Mouse (Mus musculus) intestine, embryonic 15.5 days (tissue): ENCODE measurements around the gene Olfr714. TPM values are rescaled to one million over a fixed set of nuclear protein-coding genes. Genes with fewer than 3 reads are reported as not detected.
"Not testable (repeated sequence)": the region's sequence is repeated elsewhere in the genome, so short reads cannot be mapped to it uniquely, and the experiment has no call there.

Experiments
- ATAC-seq: fragments of 200-750 bp; cut with Nextera tagmentation; 2 replicates; pipeline ENCODE4 v1.8.0; 2017; ENCODE audit warnings: moderate TSS enrichment, moderate library complexity
- H3K27ac ChIP-seq: fragments of 300-500 bp; sonication (generic); 2 replicates; pipeline ENCODE4 v1.5.1; 2015; ENCODE audit warnings: mild to moderate bottlenecking, inconsistent platforms
- H3K27me3 ChIP-seq: fragments of 300-500 bp; sonication (generic); replicated peaks from 2 replicates; pipeline ENCODE4 v1.6.1; 2015; ENCODE audit warnings: inconsistent platforms
- H3K36me3 ChIP-seq: fragments of 300-500 bp; sonication (generic); 2 replicates; pipeline ENCODE4 v1.6.1; 2015; ENCODE audit warnings: inconsistent platforms
- H3K4me1 ChIP-seq: fragments of 300-500 bp; sonication (generic); replicated peaks from 2 replicates; pipeline ENCODE4 v1.6.1; 2015; ENCODE audit warnings: inconsistent platforms
- H3K4me2 ChIP-seq: fragments of 300-500 bp; sonication (generic); replicated peaks from 2 replicates; pipeline ENCODE4 v1.6.1; 2015; ENCODE audit warnings: mild to moderate bottlenecking, inconsistent platforms
- H3K4me3 ChIP-seq: fragments of 300-500 bp; sonication (generic); replicated peaks from 2 replicates; pipeline ENCODE4 v1.5.1; 2015; ENCODE audit warnings: inconsistent platforms
- H3K9ac ChIP-seq: fragments of 300-500 bp; sonication (generic); 2 replicates; pipeline ENCODE4 v1.6.1; 2015; ENCODE audit warnings: inconsistent platforms
- H3K9me3 ChIP-seq: fragments of 300-500 bp; sonication (generic); 2 replicates; pipeline ENCODE4 v1.6.1; 2016; ENCODE audit warnings: inconsistent platforms
- WGBS: fragments of 180-500 bp; shearing (Covaris S2); methylation state at CpG from one replicate; pipeline ENCODE4 v1.1.7; 2015; 5-methylcytosine and 5-hydroxymethylcytosine counted together
- polyA plus RNA-seq: library from polyadenylated mRNA; unstranded; fragments of >200 nt; fragmentation: Nextera tagmentation; extraction: Ambion mirVana; gene quantifications from 2 replicates; pipeline ENCODE4 v1.2.1, GENCODE M21; 2015

The Olfr714 gene
- polyA plus RNA-seq, result not detected in 2 replicates

- Histone ChIP-seq H3K9ac (no peak within 1 kb of the TSS), H3K27ac (no peak within 1 kb of the TSS), H3K27me3 (no peaks in the 10 kb centered on the region), H3K4me1 (no peaks in the 10 kb centered on the region), H3K4me2 (no peak within 1 kb of the TSS), H3K36me3 (no peaks in the 10 kb centered on the region), H3K9me3 (no peaks in the 10 kb centered on the region), H3K4me3 (no peak within 1 kb of the TSS)
- no peak for ATAC-seq
- WGBS, result 96% methylated on average over 2 of the region's 2 CpGs
Observed at GRCm38 (mm10) chr7:107070681-107071080, at the start of gene Olfr714. Gene Olfr714, plus strand, starts transcription at chr7:107070981.

DNA sequence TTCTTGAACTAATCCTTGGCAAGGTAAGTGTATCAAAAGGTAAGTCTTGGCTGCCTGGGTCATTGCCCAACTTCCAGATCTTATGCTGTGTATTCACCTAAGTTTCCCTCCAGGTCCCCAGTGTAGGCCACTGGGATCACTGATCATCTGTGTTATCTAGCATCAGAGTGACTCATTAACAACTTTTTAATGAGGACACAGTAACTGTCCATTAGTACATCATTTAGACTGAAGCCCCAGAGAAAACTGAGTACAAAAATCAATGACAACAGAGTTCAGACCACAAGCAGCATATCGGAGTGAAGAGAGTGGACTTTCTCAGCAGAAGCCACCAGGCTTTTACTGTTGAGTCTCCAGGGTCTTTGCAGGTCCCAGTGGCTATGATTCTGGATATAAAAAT lies 39.9 kb upstream of the Olfr714 start, which contains the start of gene Olfr713:
Gene Olfr713, plus strand, starts transcription at position 301 of the 400 bp plus-strand sequence.
- Histone ChIP-seq H3K9me3 (no peaks in the 10 kb centered on the region), H3K4me3 (no peak within 1 kb of the TSS), H3K36me3 (no peaks in the 10 kb centered on the region), H3K4me2 (no peak within 1 kb of the TSS), H3K9ac (no peak within 1 kb of the TSS), H3K4me1 (no peaks in the 10 kb centered on the region), H3K27ac (no peak within 1 kb of the TSS), H3K27me3 (no peaks in the 10 kb centered on the region)
- 95% methylated on average over 1 of the region's 1 CpGs for WGBS
- no peak for ATAC-seq

DNA sequence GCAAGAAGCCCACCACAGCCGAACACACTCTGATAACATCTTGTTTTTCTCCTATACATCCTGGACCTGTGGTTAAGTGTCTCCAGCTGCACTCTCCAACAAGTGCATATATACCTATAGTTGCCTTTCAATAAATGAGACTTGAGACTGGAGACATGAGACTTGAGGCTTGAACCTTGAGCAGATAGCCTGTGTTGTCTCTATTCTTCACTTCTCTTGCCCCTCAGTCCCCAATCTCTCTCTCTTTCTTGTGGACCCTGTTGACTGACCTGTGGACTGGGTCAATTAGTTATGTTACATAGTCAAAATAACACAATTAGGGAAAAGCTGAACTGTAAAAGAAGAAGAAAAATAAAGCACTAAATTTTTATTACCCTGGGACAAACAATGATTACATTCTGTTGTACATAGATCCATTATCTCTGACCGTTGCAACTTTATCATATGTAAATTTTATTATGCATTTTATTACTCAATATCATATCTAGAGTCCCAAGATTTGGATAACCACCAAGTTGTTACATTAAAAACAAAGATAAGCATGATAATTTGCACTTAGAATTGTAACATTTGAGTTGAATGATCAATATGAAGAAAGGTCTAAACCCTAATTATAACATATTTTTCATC lies 30.7 kb upstream of the Olfr714 start:
- no peaks in the 10 kb centered on the region for H3K4me1 ChIP-seq
- WGBS, result 69% methylated on average over 2 of the region's 2 CpGs
- H3K36me3 ChIP-seq, result no peaks in the 10 kb centered on the region
- no peaks in the 10 kb centered on the region for H3K27me3 ChIP-seq
- H3K4me3 ChIP-seq, result no peak overlapping the region
- peak; percentile 79 for ATAC-seq
- H3K9ac ChIP-seq, result no peak overlapping the region
- H3K4me2 ChIP-seq, result no peak overlapping the region
- no peaks in the 10 kb centered on the region for H3K9me3 ChIP-seq
- H3K27ac ChIP-seq, result no peak overlapping the region

GRCm38 (mm10) chr7:107043136-107043535 lies 27.6 kb upstream of the Olfr714 start:
- Histone ChIP-seq H3K4me1 (no peaks in the 10 kb centered on the region), H3K27ac (no peak overlapping the region), H3K9me3 (no peaks in the 10 kb centered on the region), H3K4me3 (no peak overlapping the region), H3K4me2 (no peak overlapping the region), H3K27me3 (no peaks in the 10 kb centered on the region), H3K36me3 (no peaks in the 10 kb centered on the region), H3K9ac (no peak overlapping the region)
- 69% methylated on average over 3 of the region's 3 CpGs for WGBS
- peak; percentile 60; the same call in 1 of the 2 replicates for ATAC-seq

GRCm38 (mm10) chr7:107044407-107044806 lies 26.4 kb upstream of the Olfr714 start:
- no peak overlapping the region for H3K4me2 ChIP-seq
- no peak for ATAC-seq
- no peaks in the 10 kb centered on the region for H3K9me3 ChIP-seq
- H3K27me3 ChIP-seq, result no peaks in the 10 kb centered on the region
- H3K4me3 ChIP-seq, result no peak overlapping the region
- H3K36me3 ChIP-seq, result no peaks in the 10 kb centered on the region
- H3K27ac ChIP-seq, result no peak overlapping the region
- no peaks in the 10 kb centered on the region for H3K4me1 ChIP-seq
- WGBS, result 58% methylated on average over 1 of the region's 1 CpGs
- no peak overlapping the region for H3K9ac ChIP-seq

- peak; percentile 61; the same call in 1 of the 2 replicates for ATAC-seq
- Histone ChIP-seq H3K27ac (no peak overlapping the region), H3K9me3 (no peaks in the 10 kb centered on the region), H3K36me3 (no peaks in the 10 kb centered on the region), H3K9ac (no peak overlapping the region), H3K27me3 (no peaks in the 10 kb centered on the region), H3K4me3 (no peak overlapping the region), H3K4me2 (no peak overlapping the region), H3K4me1 (no peaks in the 10 kb centered on the region)
- under 1% methylated on average over 5 of the region's 5 CpGs for WGBS
Observed at GRCm38 (mm10) chr7:107045833-107046232, 24.9 kb upstream of the Olfr714 start.

DNA sequence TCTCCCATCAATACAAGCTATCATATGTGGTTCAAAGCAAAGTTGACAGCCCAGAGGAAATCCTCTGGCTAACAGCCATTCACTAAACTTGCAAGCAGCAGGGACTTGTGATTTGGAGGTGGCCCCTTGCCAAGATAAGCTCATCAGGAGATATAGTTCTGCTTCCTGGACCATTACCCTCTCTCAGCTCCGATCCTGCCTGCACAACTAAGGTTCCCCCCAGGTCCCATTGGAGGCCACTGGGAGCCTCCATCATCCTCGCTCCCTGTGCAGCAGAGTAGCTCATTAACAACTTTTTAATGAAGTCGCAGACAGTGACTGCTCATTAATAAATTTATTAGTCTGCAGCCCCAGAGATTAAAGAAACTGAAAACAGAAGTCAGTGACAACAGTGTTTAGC lies 23.2 kb upstream of the Olfr714 start:
- Histone ChIP-seq H3K9ac (no peak overlapping the region), H3K36me3 (no peaks in the 10 kb centered on the region), H3K27ac (no peak overlapping the region), H3K4me2 (no peak overlapping the region), H3K27me3 (no peaks in the 10 kb centered on the region), H3K4me1 (no peaks in the 10 kb centered on the region), H3K9me3 (no peaks in the 10 kb centered on the region), H3K4me3 (no peak overlapping the region)
- ATAC-seq, result no peak
- 39% methylated on average over 3 of the region's 3 CpGs for WGBS

DNA sequence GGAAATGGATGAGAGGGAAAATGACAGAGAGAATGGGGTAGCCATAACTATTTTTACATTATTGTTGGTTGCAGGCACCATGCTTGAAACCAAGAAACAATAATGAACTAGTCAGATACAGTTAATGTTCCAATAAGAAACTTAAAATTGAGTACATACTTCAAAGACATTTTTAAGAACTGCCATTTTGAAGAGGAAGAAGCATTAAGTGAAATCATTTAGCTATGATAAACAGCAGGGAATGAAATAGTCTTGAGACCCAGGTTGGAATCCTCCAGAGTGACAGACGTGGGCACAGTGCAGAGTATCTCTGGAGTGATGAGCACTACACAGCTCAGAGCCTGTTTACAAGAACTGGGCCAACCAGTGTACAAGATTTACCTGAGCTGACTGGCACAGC lies 22.1 kb downstream of the Olfr714 start, which contains the start of gene Olfr17:
Gene Olfr17, plus strand, starts transcription at position 301 of the 400 bp plus-strand sequence.
- Histone ChIP-seq H3K9ac (no peak within 1 kb of the TSS), H3K4me2 (no peak within 1 kb of the TSS)

DNA sequence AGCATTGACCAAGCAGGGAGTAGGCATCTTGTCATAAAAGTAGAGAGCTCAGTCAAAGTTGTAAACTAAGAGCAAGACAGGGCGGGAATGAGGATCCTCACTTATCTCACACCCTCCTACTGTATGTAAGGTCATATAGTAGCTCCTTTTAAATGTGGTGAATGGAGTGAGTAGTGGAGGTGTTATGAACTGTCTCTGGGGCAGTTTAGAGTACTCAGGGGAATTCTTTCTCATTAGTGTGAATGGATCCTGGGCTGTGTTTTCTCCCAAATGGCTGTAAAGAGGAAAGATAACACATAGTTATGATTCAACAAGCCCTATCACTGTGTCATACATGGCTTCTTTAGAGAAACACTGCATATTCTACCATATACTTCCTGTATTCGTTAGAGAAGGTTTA lies 39.5 kb downstream of the Olfr714 start, which contains the start of gene Olfr715b:
Gene Olfr715b, minus strand, starts transcription at position 101 of the 400 bp plus-strand sequence.
- 87% methylated on average over 2 of the region's 2 CpGs for WGBS

More for the DNA sequence above, 22.1 kb downstream of the Olfr714 start, which contains the start of gene Olfr17:
- Histone ChIP-seq H3K4me1 (no peaks in the 10 kb centered on the region), H3K9me3 (no peaks in the 10 kb centered on the region), H3K36me3 (no peaks in the 10 kb centered on the region), H3K27ac (no peak within 1 kb of the TSS), H3K4me3 (no peak within 1 kb of the TSS), H3K27me3 (no peaks in the 10 kb centered on the region)
- no peak for ATAC-seq
- WGBS, result 58% methylated on average over 1 of the region's 1 CpGs

More for the DNA sequence above, 39.5 kb downstream of the Olfr714 start, which contains the start of gene Olfr715b:
- H3K27me3 ChIP-seq, H3K9me3 ChIP-seq, H3K9ac ChIP-seq, H3K27ac ChIP-seq, H3K36me3 ChIP-seq, H3K4me3 ChIP-seq, H3K4me2 ChIP-seq, ATAC-seq, H3K4me1 ChIP-seq: not testable (repeated sequence)

Other genes with a start within 250 kb of the Olfr714 start
- not detected in 2 replicates for gene Olfr702, start 237.1 kb upstream of the Olfr714 start, polyA plus RNA-seq
- not detected in 2 replicates for gene Olfr703, start 227.6 kb upstream of the Olfr714 start, polyA plus RNA-seq
- not detected in 2 replicates for gene Olfr704, start 207.8 kb upstream of the Olfr714 start, polyA plus RNA-seq
- gene Olfr705, start 194.1 kb upstream of the Olfr714 start, polyA plus RNA-seq, result not detected in 2 replicates
- not detected in 2 replicates for gene Olfr706, start 182.8 kb upstream of the Olfr714 start, polyA plus RNA-seq
- not detected in 2 replicates for gene Olfr707, start 169.7 kb upstream of the Olfr714 start, polyA plus RNA-seq
- not detected in 2 replicates for gene Olfr1532-ps1, start 163.0 kb upstream of the Olfr714 start, polyA plus RNA-seq
- not detected in 2 replicates for gene Olfr709-ps1, start 138.8 kb upstream of the Olfr714 start, polyA plus RNA-seq
- gene Olfr710, start 122.7 kb upstream of the Olfr714 start, polyA plus RNA-seq, result not detected in 2 replicates
- gene Olfr6, start 107.0 kb upstream of the Olfr714 start, polyA plus RNA-seq, result not detected in 2 replicates
- gene Olfr711, start 95.5 kb upstream of the Olfr714 start, polyA plus RNA-seq, result not detected in 2 replicates
- not detected in 2 replicates for gene Olfr2, start 64.9 kb upstream of the Olfr714 start, polyA plus RNA-seq
- not detected in 2 replicates for gene Olfr713, start 39.8 kb upstream of the Olfr714 start, polyA plus RNA-seq
- gene Olfr17, start 22.2 kb downstream of the Olfr714 start, polyA plus RNA-seq, result not detected in 2 replicates
- gene Olfr715b, start 39.4 kb downstream of the Olfr714 start, polyA plus RNA-seq, result not detected in 2 replicates
- gene Olfr715, start 60.1 kb downstream of the Olfr714 start, polyA plus RNA-seq, result not detected in 2 replicates
- gene Olfr716, start 67.3 kb downstream of the Olfr714 start, polyA plus RNA-seq, result not detected in 2 replicates
- not detected in 2 replicates for gene Nlrp14, start 96.0 kb downstream of the Olfr714 start, polyA plus RNA-seq
- gene Rbmxl2, start 138.5 kb downstream of the Olfr714 start, polyA plus RNA-seq, result not detected in 2 replicates